Comparison of ENCODE assay signal across 9 mouse cellular contexts in genomic region chr5:138222111-138222510, GRCm38 (mm10). TPM values are rescaled to one million over a fixed set of nuclear protein-coding genes. Genes with fewer than 3 reads are reported as not detected.
DNase-seq lines count a peak whose midpoint lies in the region; ATAC-seq and TF ChIP-seq lines count a peak whose summit lies in the region.
"Had no signal": no experiment of that assay in that cellular context is flagged by ENCODE, and none has a peak within 500 bp of the region (broad histone marks: within the 10 kb centered on the region; RNA-seq: fewer than 3 reads in every experiment).

No protein-coding gene starts in this region.

- no peaks in the 10 kb centered on the region for H3K79me2 ChIP-seq in liver, adult 2 months (ENCODE audit: control insufficient read depth, insufficient read depth, low read length)

- H3K4me1 ChIP-seq in kidney, embryonic 16.5 days (ENCODE audit: insufficient read depth, low read length): 0 out of 2 replicates have a peak, but pooled peaks cover 4% of the 10 kb centered on the region
- H3K4me1 ChIP-seq in liver, adult 2 months (ENCODE audit: control insufficient read depth, insufficient read depth, low read length): no peaks in the 10 kb centered on the region
- H3K4me1 ChIP-seq: heart, embryonic 15.5 days had no signal

- TF ChIP-seq POLR2A in liver, adult 2 months (IDR thresholded peaks at IDR 0.05; ENCODE audit: extremely low read depth, insufficient read depth, low read length): no peak

- peak; percentile 93 for TF ChIP-seq CTCF in liver, adult 2 months (IDR thresholded peaks at IDR 0.05; ENCODE audit: low read depth, low read length)

- H3K4me3 ChIP-seq in kidney, embryonic 16.5 days (ENCODE audit: low read length): no peak overlapping the region
- H3K4me3 ChIP-seq in liver, adult 2 months (ENCODE audit: insufficient read depth, low read depth, low read length): no peak overlapping the region
- H3K4me3 ChIP-seq: heart, embryonic 15.5 days had no signal

- H3K9ac ChIP-seq in kidney, embryonic 16.5 days (replicated peaks; ENCODE audit: low read length): no peak overlapping the region
- H3K9ac ChIP-seq in liver, adult 2 months (ENCODE audit: low read depth, low read length): no peak overlapping the region
- H3K9ac ChIP-seq: heart, embryonic 15.5 days had no signal

- H3K36me3 ChIP-seq in kidney, embryonic 16.5 days (ENCODE audit: insufficient read depth, low read length): no peaks in the 10 kb centered on the region
- no peaks in the 10 kb centered on the region for H3K36me3 ChIP-seq in liver, adult 2 months (ENCODE audit: control insufficient read depth, insufficient read depth, low read length)
- H3K36me3 ChIP-seq: heart, embryonic 15.5 days had no signal

- H3K9me3 ChIP-seq in kidney, embryonic 16.5 days (ENCODE audit: low read length): peaks cover 5% of the 10 kb centered on the region; the same call in 1 of the 2 replicates
- H3K9me3 ChIP-seq: heart, embryonic 15.5 days had no signal

- DNase-seq in 3134 (ENCODE audit: extremely low read depth, insufficient read length, low spot score): peak; percentile 42
- peak; percentile 67 for DNase-seq in MEL-GATA-1-ER (ENCODE audit: extremely low read depth, low read depth)
- peak; percentile 64 for DNase-seq in cerebellum, adult 9-10 months
- peak; percentile 91 for DNase-seq in gastrocnemius, postnatal 10 days
- DNase-seq in liver, adult 2 months (ENCODE audit: extremely low read depth, low read depth, low spot score): peak; percentile 52
- DNase-seq in retina, adult 2 months (ENCODE audit: low read depth, low spot score): peak; percentile 8
- DNase-seq in thymus, postnatal 25 days: peak; percentile 84

- no peak overlapping the region for H3K4me2 ChIP-seq in kidney, embryonic 16.5 days (replicated peaks; ENCODE audit: low read depth, low read length)
- H3K4me2 ChIP-seq: heart, embryonic 15.5 days had no signal

- H3K27ac ChIP-seq in kidney, embryonic 16.5 days (ENCODE audit: low read length): no peak overlapping the region
- no peak overlapping the region for H3K27ac ChIP-seq in liver, adult 2 months (replicated peaks; ENCODE audit: insufficient read depth, low read depth, low read length)
- H3K27ac ChIP-seq: heart, embryonic 15.5 days had no signal

- ATAC-seq in kidney, embryonic 16.5 days (ENCODE audit: low FRiP score, low TSS enrichment): peak; percentile 81; the same call in 1 of the 2 replicates

- H3K27me3 ChIP-seq in kidney, embryonic 16.5 days (ENCODE audit: insufficient read depth, low read length): no peaks in the 10 kb centered on the region
- no peaks in the 10 kb centered on the region for H3K27me3 ChIP-seq in liver, adult 2 months (ENCODE audit: control insufficient read depth, insufficient read depth, low read length)
- H3K27me3 ChIP-seq: heart, embryonic 15.5 days had no signal

- WGBS in kidney, embryonic 16.5 days: 22% methylated on average over 4 of the region's 4 CpGs
- 23% methylated on average over 4 of the region's 4 CpGs for WGBS in liver, adult 2 months

RNA-seq across cellular contexts. Expression of gene Nxpe5, which starts 3.6 kb away (rescaled TPM):
- 1 to 10 TPM; 1.4 to 1.6 TPM for total RNA-seq in gastrocnemius, postnatal 10 days (2021)
- polyA plus RNA-seq in kidney, embryonic 16.5 days (2015; fragmentation: Nextera tagmentation; extraction: Ambion mirVana): 0.06 TPM in 2 replicates
- not detected in 2 replicates for total RNA-seq in liver, adult 2 months (2014; rRNA removed)
- 0.04 and 0.07 TPM in 2 replicates for polyA plus RNA-seq in liver, adult 2 months (2012; rRNA removed)
- polyA plus RNA-seq: heart, embryonic 15.5 days had no signal

RNA-seq across cellular contexts. Expression of gene Mblac1, which starts 28.0 kb away (rescaled TPM):
- total RNA-seq in gastrocnemius, postnatal 10 days (2021): 1 to 10 TPM; 2.7 to 3.5 TPM
- 9.6 and 11.2 TPM in 2 replicates for polyA plus RNA-seq in kidney, embryonic 16.5 days (2015; fragmentation: Nextera tagmentation; extraction: Ambion mirVana)
- 1.0 and 1.1 TPM in 2 replicates for total RNA-seq in liver, adult 2 months (2014; rRNA removed)
- 2.1 and 2.7 TPM in 2 replicates for polyA plus RNA-seq in liver, adult 2 months (2012; rRNA removed)

RNA-seq across cellular contexts. Expression of gene Lamtor4, which starts 33.2 kb away (rescaled TPM):
- 10 to 100 TPM; 61.6 to 69.8 TPM for total RNA-seq in gastrocnemius, postnatal 10 days (2021)
- 61.2 and 70.0 TPM in 2 replicates for polyA plus RNA-seq in kidney, embryonic 16.5 days (2015; fragmentation: Nextera tagmentation; extraction: Ambion mirVana)
- 99.9 and 105 TPM in 2 replicates for total RNA-seq in liver, adult 2 months (2014; rRNA removed)
- polyA plus RNA-seq in liver, adult 2 months (2012; rRNA removed): 177 and 206 TPM in 2 replicates

RNA-seq across cellular contexts. Expression of gene Cnpy4, which starts 34.8 kb away (rescaled TPM):
- 10 to 100 TPM in 1 of 2 experiments, 1 to 10 TPM in 1; 8.9 to 11.8 TPM for total RNA-seq in gastrocnemius, postnatal 10 days (2021)
- 64.7 and 67.0 TPM in 2 replicates for polyA plus RNA-seq in kidney, embryonic 16.5 days (2015; fragmentation: Nextera tagmentation; extraction: Ambion mirVana)
- 4.9 and 5.0 TPM in 2 replicates for total RNA-seq in liver, adult 2 months (2014; rRNA removed)
- 1.3 and 1.7 TPM in 2 replicates for polyA plus RNA-seq in liver, adult 2 months (2012; rRNA removed)

RNA-seq across cellular contexts. Expression of gene Taf6, which starts 34.9 kb away (rescaled TPM):
- 10 to 100 TPM; 25.4 to 25.7 TPM for total RNA-seq in gastrocnemius, postnatal 10 days (2021)
- polyA plus RNA-seq in kidney, embryonic 16.5 days (2015; fragmentation: Nextera tagmentation; extraction: Ambion mirVana): 104 and 109 TPM in 2 replicates
- 14.2 and 14.9 TPM in 2 replicates for total RNA-seq in liver, adult 2 months (2014; rRNA removed)
- 29.9 and 32.7 TPM in 2 replicates for polyA plus RNA-seq in liver, adult 2 months (2012; rRNA removed)

Comparison
In these comparisons a context has a peak if more than half of its experiments do, and no peak if none do; other contexts are left out.
1. DNase-seq: peak in every context shown above with its lines; median percentile 91 in gastrocnemius, postnatal 10 days; 84 in thymus, postnatal 25 days; 67 in MEL-GATA-1-ER; 64 in cerebellum, adult 9-10 months; 52 in liver, adult 2 months; 42 in 3134; 8 in retina, adult 2 months.